Mouse (Mus musculus): ENCODE data around the gene Dbi.
A peak's percentile ranks its signal among the peaks of the same experiment; 100 is the strongest.

Gene Dbi

DNA sequence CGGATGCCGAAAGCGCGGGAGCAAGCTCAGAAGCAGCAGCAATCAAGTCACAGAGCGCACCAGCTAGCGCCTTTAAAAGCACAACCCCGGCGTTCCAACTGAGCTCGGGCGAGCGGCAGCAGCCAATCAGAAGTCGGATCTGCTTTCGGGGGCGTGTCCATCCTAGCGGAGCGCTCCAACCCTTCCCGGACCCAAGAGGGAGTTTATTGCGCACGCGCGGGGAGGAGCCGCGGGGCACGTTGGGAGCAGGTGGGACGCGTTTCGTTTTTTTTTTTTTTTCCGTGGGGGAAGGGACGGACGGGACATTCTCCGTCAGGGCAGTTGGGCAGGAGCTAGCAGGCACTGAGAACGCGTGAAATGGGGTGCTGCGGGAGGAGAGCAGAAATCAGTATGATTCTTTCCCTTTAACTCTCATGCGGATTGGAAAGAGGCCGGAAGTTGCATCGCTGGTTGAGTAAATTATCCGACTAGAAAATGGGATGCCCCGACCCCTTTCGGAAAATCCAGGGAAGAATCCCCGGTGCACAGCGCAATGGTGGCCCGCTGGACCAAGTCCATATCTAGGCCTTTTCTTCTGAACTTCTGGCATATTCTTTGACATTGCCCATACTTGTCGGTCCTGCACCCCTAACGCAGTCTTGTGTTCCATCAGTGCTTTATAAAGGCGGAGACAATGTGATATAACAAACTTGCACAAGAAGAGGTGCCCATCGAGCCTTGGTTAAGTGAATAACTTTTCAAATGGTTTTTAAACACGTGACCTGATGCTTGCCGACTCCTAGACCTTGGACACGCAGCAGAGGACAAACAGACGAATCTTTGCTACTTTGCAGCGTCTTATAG lies at the start of gene Dbi, which contains the start of gene 3110009E18Rik:
Dbi (minus strand) TSS at position 110 of the 843 bp plus-strand sequence.
3110009E18Rik (plus strand) TSS at position 219 of the 843 bp plus-strand sequence.
- DNase-seq (ENCODE audit: low read depth), result peak; percentile 96

DNA sequence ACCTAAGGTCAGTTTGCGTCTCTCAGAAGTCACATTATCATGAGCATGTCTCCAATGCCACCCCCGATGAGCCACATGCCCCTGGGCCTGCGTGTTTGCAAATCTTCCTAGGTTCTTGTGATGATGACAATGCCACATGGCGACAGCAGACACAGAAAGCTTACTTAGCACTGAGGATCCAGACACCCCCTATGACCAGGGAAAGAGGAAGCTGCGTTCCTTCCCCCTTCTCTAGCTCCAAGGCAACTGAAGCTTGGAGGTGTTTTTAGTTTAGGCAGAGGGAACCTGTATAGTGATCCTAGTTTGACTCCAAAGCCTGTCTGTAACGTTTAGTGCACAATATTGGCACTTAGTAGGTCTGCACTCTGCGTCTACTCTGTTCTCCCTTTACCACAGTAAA lies 49.4 kb upstream of the Dbi start:
- DNase-seq (ENCODE audit: low read depth), result no peak

DNA sequence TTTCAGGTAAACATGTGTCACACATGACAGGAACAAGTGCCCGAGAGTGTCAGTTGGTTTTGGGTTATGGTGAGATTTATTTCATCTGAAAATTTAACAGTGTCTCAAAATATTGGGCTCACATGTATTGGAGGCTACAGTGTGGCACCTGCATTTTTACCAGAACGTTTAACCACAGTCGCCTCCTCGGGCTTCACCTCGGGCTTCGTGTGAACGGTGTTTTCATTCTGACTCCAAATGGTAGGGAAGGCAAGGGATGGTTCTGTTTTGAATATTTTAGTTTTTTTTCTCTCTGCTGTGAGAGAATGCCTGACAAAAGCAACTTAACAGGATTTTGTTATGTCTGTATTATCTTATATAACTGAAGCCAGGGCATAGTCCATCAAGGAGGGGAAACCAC lies 47.8 kb upstream of the Dbi start:
- no peak for DNase-seq (ENCODE audit: low read depth)

DNA sequence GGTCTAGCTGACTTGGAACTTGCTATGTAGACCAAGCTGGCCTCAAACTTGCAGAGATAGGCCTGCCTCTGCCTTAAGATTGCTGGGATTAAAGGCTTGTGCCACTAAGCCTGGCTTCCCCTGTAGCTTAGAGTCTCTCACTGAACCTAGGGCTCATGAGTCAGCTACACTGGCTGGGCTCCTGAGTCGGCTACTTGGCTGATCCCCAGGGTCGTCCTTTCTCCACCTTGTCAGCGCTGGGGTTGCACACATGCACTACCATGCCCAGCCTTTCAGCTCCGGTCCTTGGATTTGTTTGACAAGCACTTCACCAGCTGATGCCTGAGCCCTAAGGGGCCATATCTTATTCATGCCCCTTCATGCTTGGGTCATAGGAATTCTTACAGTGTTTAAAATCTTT lies 47.1 kb upstream of the Dbi start:
- no peak for DNase-seq (ENCODE audit: low read depth)

DNA sequence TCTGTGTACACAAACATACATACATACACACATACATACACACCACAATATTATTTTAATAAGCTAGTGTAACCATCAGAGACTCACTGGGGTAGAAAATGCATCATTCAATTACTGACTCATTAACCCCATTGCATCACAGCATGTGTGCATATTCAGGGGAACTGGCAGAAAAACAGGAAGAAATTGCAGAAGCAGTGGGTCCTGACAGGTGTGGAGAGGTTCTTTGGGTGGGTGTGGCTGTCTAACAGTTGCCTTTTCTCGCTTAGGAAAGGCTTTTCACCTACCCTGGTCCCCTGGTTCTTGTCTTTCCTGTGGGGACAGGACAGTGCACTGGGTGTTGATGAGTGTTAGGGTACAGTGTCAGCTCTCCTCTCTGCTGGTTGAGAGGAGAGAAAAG lies 41.7 kb upstream of the Dbi start:
- DNase-seq (ENCODE audit: low read depth), result no peak

DNA sequence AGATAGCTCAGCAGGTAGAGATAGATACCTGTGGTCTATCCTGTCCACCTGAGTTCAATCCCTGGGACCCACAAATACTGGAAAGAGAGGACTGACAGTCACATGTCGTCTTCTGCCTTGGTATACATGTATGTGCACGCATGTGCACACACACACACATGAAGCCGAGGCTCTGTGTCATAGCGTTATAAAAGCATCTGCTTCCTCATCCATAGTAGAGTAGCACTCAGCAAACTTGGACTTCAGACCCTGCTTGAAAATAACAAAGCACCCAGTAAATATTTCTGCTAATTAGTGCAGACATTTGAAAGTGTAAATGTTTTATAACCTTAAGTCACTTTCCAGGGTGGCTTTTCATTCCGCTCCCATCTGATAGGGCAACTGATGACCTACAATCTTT lies 40.6 kb upstream of the Dbi start:
- DNase-seq (ENCODE audit: low read depth), result no peak

DNA sequence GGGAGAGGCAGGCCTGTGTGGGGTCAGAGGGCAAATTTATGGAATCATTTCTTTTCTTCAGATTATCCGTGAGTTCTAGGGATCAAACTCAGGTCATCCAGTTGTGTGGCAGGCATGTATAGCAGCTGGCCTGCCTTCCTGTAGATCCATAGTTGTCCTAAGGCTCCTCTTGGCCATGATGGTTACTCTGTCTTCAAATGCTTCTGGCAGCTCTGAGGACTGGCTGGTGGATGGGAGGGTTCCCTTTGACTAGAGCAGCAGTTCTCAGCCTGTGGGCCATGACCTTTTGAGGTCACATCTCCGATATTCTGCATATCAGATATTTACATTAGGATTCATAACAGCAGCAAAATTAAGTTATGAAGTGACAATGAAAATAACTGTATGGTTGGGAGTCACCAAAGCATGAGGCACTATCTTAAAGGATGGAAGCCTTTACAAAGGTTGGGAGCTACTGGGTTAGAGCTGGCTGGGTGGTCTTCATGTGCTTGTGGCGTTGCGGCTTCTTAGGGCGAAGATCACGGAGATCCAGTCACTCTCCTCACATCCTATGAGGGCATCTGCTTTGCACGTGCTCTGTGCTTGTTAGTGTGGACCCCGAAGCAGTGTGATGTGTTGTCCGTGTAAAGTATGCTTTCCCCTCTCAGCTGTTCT lies 37.7 kb upstream of the Dbi start:
- DNase-seq (ENCODE audit: low read depth), result no peak

DNA sequence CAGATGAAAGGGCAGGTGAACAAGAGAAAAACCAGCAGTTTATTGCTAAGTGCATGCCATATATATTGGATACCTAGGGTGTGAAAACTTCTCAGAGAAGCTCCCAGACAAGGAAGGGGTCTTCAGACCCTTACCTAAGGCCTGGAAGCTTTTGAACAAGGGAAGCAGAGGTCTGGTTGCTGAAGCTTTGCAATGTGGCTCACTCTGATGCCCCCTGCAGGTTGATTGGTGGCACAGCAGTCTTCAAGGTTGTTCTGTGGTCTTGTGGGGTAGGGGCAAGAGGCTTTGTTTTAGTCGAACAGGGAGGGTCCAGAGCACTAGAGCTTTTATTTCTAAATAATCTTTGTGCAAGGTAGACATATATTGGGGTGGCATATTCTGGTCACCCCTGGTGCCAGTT lies 34.4 kb upstream of the Dbi start:
- DNase-seq (ENCODE audit: low read depth), result no peak

DNA sequence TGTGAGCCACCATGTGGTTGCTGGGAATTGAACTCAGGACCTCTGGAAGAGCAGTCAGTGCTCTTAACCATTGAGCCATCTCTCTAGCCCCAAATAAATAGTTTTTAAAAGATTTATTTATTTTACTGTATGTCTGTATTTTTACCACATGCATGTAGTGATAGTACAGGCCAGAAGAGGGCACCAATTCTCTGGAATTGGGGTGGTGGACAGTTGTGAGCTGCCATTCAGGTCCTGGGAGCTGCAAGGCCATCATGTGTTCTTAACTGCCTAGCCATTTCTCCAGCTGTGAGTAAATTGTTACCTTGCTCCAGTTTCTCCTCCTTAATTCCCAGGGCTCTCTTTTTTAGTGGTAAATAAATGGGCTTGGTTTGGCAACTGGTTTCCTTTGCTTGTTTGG lies 33.4 kb upstream of the Dbi start:
- DNase-seq (ENCODE audit: low read depth), result no peak

DNA sequence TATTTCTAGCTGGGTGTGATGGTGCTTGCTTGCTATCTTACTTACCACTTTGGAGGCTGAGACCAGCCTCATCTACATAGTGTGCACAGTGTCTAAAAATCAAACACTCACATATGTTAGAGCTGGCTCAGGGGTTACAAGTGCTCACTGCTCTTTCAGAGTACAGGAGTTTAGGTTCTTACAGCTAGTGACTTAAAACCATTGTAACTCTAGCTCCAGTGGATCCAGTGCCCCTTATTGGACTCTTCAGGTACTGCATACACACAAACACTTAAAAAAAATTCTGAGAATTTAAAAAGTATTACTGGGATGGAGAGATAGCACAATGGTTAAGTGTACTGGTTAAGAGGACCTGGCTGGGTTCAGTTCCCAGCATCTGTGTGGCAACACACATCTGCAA lies 26.1 kb upstream of the Dbi start:
- no peak for DNase-seq (ENCODE audit: low read depth)

DNA sequence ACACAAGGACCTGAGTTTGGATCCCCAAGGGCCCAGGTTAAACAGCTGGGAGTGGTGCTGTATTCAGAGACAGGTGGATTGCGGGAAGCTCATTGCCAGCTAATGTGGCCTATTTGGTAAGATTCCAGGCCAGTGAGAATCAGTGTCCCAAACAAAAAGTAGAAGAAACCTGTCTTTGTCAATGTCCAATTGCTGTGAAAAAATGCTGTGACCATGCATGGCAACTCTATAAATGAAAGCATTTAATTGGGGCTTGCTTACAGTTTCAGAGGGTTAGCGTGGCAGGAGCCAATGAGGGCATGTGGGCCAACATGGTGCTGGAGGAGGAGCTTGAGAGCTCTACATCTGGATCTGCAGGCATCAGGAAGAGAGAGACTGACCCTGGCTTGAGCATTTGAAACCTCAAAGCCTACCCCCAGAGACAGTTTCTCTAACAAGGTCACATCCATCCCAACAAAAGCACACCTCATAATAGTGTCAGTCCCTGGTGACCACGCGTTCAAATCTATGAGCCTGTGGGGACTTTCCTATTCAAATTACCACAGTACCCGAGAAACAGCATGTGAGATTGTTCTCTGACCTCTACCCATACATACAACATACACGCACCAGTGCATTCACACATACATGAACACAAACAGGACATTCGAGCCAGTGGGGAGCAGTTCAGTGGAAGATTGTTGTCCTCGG lies 24.8 kb upstream of the Dbi start:
- DNase-seq (ENCODE audit: low read depth), result no peak

DNA sequence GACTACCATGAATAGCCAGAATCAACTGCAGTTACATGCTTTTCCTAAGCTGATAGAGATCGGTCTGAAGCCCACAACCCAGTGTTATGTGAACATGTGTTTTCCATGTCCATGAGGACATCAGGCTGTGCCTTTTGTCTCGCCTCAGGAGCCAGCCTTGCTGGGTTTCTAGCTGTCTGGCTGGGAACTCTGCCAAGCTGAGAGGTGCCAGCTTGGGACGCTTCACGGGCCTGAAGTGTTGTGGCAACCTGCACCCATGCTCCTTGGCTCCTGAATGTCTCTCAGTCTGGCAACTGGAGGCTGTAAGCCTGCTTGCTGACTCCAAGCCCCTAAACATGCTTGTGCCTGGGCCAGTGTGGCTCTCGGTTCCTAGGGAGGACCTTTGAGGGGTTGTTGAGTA lies 21.7 kb upstream of the Dbi start:
- no peak for DNase-seq (ENCODE audit: low read depth)

DNA sequence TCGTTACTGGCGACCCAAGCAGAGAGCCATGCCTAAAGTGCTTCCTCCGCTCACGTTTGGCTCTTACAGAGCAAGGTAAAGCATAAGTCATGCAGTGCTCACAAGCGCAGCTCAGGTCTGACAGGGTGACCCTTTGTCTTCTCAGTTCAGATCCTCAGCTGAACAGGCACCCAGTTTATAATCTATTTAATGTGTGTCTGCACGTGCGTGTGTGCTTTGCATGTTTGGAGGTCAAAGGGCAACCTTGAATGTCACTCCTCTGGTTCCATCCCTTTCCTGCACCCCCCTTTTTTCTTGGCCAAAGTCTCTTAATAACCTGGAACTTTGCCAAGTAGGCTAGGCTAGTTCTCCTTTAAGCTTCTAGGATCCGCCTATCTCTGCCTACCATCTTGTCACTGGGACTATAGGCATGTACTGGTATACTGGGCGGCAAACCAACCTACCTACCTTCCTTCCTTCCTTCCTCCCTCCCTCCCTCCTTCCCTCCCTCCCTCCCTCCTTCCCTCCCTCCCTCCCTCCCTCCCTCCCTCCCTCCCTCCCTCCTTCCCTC lies 19.3 kb upstream of the Dbi start:
- no peak for DNase-seq (ENCODE audit: low read depth)

DNA sequence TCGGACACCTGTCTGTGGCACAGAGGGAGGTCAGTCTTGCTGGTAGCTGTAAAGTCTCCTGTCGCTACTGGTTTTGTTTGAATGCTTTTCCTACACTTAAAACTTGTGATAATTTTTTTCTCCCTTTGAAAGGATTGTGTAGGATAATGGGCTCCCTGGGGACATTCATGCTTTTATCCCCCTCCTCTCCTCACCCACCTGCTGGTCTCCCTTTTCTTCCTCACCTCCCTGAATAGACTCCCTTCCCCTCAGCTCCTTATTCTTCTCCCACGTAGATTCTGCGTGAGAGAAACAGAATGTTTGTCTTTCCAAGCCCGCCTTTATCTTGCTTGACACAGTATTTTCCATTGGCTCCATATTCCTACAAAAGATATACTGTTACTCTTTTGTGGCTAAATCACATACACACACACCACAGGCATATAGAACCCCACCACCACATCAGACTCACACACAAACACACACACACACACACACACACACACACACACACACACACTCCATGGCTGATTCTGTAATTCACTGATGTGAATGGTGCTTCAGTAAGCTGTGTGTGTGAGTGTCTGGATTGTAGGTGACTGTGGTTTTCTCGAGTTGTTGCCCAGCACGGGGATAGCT lies 18.2 kb upstream of the Dbi start:
- DNase-seq (ENCODE audit: low read depth), result no peak

DNA sequence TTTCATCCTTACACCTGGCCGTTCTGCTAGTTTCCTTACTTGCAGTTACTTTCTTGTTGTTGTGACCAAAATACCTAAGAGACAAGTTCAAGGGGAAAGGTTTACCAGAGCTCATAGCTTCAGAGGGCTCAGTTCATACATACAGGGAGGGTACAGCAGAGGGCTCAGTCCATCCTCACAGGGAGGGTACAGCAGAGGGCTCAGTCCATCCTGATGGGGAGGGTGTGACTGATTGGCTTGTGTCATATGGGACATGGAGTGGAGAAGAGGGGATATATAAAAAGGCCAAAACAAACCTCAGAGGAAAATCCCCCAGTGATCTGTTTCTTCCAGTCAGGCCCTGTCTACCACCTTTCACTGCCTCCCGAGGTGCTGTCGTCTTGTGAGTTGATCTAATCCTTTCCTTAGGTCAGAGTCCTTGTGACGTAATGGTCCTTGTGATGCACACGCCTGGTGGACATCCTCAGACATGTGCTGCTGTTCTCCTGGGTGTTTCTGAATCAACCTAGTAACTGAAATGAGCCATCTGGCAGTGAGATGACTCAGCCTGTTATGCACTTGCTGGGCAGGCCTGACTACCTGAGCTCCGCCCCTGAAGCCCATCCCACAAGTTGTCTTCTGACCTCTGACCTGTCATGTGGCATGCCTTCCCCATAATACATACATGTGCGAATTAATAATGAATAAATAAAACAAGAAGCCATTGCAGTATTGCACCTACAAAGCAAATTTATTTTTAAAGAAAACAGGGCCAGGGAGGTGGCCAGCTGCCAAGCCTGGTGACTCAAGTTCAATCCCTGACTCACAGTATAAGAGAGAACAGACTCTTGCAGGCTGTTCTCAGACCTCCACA lies 15.3 kb upstream of the Dbi start:
- no peak for DNase-seq (ENCODE audit: low read depth)

DNA sequence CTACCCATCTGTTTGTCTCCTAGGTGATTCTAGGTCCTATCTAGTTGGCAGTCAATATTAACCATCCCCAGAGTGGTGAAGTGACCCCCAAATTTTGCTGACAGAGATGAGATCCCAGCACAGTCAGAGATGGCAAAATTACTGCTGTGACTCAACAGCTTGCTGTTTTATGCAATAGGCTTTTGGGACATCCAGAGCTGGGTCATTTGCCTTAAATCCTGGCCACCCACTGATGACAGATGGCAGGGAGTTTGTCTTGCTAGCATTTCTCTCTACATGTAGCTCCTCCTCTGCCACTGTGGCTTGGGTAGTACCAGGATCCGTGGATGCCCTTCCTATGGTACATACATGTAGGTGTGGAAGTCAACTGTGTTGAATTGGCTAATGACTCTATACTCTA lies 11.5 kb upstream of the Dbi start:
- DNase-seq (ENCODE audit: low read depth), result no peak

DNA sequence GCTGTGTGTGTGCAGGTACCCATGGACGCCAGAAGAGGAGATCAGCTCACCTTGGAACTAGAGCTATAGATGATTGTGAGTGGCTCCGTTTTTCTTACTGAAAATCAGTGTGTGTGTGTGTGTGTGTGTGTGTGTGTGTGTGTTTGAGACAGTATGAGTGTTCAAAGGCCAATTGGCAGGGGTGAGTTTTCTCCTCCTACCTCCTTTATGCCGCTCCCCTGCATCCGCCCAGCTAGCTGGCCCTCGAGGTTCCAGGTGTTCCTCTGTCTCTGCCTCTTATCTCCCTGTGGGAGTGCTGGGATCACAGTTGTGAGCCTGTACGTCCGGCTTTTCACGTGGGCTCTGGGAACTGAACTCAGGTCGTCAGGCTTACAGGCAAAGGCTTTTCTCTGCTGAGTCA lies 5.4 kb upstream of the Dbi start:
- DNase-seq (ENCODE audit: low read depth), result no peak

DNA sequence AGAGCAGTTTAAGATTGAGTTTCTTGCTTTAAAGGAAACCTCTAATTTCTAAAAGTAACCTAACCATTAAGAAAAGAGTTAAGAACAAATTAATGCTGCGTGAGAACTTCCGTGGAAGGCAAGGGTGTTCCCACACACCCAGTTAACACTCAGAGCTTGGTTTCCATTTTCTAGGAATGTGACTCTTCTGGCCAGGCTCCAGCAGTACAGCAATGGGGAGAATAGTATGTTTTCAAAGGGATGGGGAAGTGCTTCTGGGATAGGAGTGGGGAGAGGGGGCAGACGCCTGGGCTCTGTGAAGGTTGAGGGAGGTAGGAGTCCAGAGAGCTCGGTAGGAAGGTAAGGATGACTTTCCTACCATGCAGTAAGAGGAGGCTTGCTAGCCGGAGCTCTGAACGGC lies 4.6 kb upstream of the Dbi start:
- no peak for DNase-seq (ENCODE audit: low read depth)

DNA sequence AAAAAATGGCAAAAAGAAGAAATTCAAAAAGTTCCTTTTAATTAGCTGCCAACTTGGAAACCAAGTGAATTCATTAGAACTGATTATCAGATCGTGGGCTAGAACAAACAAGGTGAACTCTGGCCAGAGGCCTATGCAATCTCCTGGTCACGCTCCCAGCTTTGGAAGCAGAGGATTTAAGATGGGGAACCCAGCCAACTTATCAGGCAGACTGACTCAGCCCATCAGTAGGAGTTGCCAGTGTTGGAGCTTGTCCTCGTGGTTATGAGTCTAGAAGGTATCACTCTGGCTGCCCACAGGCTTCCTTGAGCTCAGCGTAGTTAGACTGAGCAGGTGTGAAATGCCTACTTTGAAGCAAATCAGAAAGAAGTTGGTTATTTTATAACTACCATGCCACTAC lies 4.0 kb upstream of the Dbi start:
- no peak for DNase-seq (ENCODE audit: low read depth)

DNA sequence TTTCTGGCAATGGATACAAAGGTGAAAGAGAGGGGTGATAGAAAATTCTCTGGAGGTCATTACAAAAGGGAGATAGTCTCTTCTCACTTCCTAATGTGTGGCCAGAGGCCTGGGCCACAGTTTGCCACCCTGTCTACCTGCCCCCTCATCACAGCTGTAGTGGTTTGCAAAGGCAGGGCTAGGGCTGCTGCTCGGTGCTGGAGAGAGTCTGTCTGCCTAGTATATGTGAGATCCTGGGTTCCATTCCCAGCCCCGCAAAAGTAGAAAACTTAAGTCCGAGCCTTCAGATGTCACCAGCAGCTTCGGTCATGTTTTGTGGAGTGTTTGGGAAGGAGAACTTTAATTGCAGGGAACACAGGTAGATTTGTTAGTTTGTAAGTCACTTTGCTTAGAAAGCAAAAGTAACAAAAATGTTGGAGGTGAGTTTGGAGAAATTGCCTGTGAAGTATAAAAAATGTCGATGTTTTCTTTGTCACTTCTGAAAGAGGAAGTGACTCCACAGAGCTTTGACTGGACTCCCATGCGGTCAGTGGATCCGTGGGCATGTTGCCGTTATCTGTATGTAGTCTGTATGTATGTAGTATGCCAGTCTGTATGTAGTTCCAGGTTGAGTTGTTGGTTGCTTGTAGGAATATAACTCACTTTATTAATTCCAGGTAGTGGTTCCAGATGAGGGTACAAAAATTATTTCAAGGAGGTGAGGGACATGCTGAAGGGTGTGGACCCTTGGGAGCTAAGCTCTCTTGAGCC lies 1.9 kb upstream of the Dbi start:
- no peak for DNase-seq (ENCODE audit: low read depth)

All from c-Kit-positive CD71-negative TER-119-negative erythroid progenitor cells, embryonic 14.5 days (primary cell).